Mouse (Mus musculus): Measurements from ENCODE around the gene Rtl10. TPM values are rescaled to one million over a fixed set of nuclear protein-coding genes. Genes with fewer than 3 reads are reported as not detected.
"Not testable (repeated sequence)": the region's sequence is repeated elsewhere in the genome, so short reads cannot be mapped to it uniquely, and the experiment has no call there.

The Rtl10 gene
- polyA plus RNA-seq, 1 experiment = 47.0 TPM

- Histone ChIP-seq H3K27ac (ENCODE audit: control insufficient read depth, insufficient read depth, low read length) (no peak overlapping the region), H3K36me3 (ENCODE audit: control insufficient read depth, insufficient read depth, low read length) (no peaks in the 10 kb centered on the region), H3K4me3 (ENCODE audit: control insufficient read depth, insufficient read depth, low read length) (no peak overlapping the region), H3K27me3 (ENCODE audit: control insufficient read depth, insufficient read depth, low read length) (no peaks in the 10 kb centered on the region), H3K4me1 (replicated peaks; ENCODE audit: control insufficient read depth, insufficient read depth, low read length) (no peaks in the 10 kb centered on the region)
- TF ChIP-seq CTCF (IDR thresholded peaks at IDR 0.05; ENCODE audit: borderline replicate concordance, control insufficient read depth, extremely low read depth, insufficient read depth, low read length, poor library complexity) (peak; percentile 78), POLR2A (IDR thresholded peaks at IDR 0.05; ENCODE audit: control insufficient read depth, extremely low read depth, insufficient read depth, low read length, poor library complexity) (no peak)
- peak; percentile 74 for DNase-seq
Measured at GRCm38 (mm10) chr16:18518091-18518490, 19.4 kb downstream of the Rtl10 start.

- WGBS = 95% methylated on average over 8 of the region's 8 CpGs
Measured at GRCm38 (mm10) chr16:18523563-18524245, 25.0 kb downstream of the Rtl10 start.

GRCm38 (mm10) chr16:18528656-18529055 is 30.0 kb downstream of the Rtl10 start:
- no peak overlapping the region for H3K27ac ChIP-seq (ENCODE audit: control insufficient read depth, insufficient read depth, low read length)
- no peak for DNase-seq
- no peak for TF ChIP-seq POLR2A (IDR thresholded peaks at IDR 0.05; ENCODE audit: control insufficient read depth, extremely low read depth, insufficient read depth, low read length, poor library complexity)
- TF ChIP-seq CTCF (IDR thresholded peaks at IDR 0.05; ENCODE audit: borderline replicate concordance, control insufficient read depth, extremely low read depth, insufficient read depth, low read length, poor library complexity) = no peak
- H3K4me1 ChIP-seq (replicated peaks; ENCODE audit: control insufficient read depth, insufficient read depth, low read length) = no peaks in the 10 kb centered on the region
- H3K36me3 ChIP-seq (ENCODE audit: control insufficient read depth, insufficient read depth, low read length) = no peaks in the 10 kb centered on the region
- H3K27me3 ChIP-seq (ENCODE audit: control insufficient read depth, insufficient read depth, low read length) = no peaks in the 10 kb centered on the region
- no peak overlapping the region for H3K4me3 ChIP-seq (ENCODE audit: control insufficient read depth, insufficient read depth, low read length)
- 96% methylated on average over 5 of the region's 5 CpGs for WGBS

More at GRCm38 (mm10) chr16:18523563-18524245, 25.0 kb downstream of the Rtl10 start:
- Histone ChIP-seq H3K36me3 (ENCODE audit: control insufficient read depth, insufficient read depth, low read length) (no peaks in the 10 kb centered on the region), H3K27ac (ENCODE audit: control insufficient read depth, insufficient read depth, low read length) (no peak overlapping the region), H3K4me1 (replicated peaks; ENCODE audit: control insufficient read depth, insufficient read depth, low read length) (no peaks in the 10 kb centered on the region), H3K4me3 (ENCODE audit: control insufficient read depth, insufficient read depth, low read length) (no peak overlapping the region), H3K27me3 (ENCODE audit: control insufficient read depth, insufficient read depth, low read length) (no peaks in the 10 kb centered on the region)
- no peak for TF ChIP-seq CTCF (IDR thresholded peaks at IDR 0.05; ENCODE audit: borderline replicate concordance, control insufficient read depth, extremely low read depth, insufficient read depth, low read length, poor library complexity)
- TF ChIP-seq POLR2A (IDR thresholded peaks at IDR 0.05; ENCODE audit: control insufficient read depth, extremely low read depth, insufficient read depth, low read length, poor library complexity) = no peak
- DNase-seq = no peak

- H3K27me3 ChIP-seq (ENCODE audit: control insufficient read depth, insufficient read depth, low read length); DNase-seq; H3K36me3 ChIP-seq (ENCODE audit: control insufficient read depth, insufficient read depth, low read length); H3K27ac ChIP-seq (ENCODE audit: control insufficient read depth, insufficient read depth, low read length); H3K4me3 ChIP-seq (ENCODE audit: control insufficient read depth, insufficient read depth, low read length); H3K4me1 ChIP-seq (replicated peaks; ENCODE audit: control insufficient read depth, insufficient read depth, low read length): not testable (repeated sequence)
- 98% methylated on average over 7 of the region's 7 CpGs for WGBS
Measured at GRCm38 (mm10) chr16:18533061-18533460, 34.4 kb downstream of the Rtl10 start.

GRCm38 (mm10) chr16:18537407-18537990 is 38.8 kb downstream of the Rtl10 start:
- no peaks in the 10 kb centered on the region for H3K4me1 ChIP-seq (replicated peaks; ENCODE audit: control insufficient read depth, insufficient read depth, low read length)
- DNase-seq = no peak
- TF ChIP-seq POLR2A (IDR thresholded peaks at IDR 0.05; ENCODE audit: control insufficient read depth, extremely low read depth, insufficient read depth, low read length, poor library complexity) (no peak), CTCF (IDR thresholded peaks at IDR 0.05; ENCODE audit: borderline replicate concordance, control insufficient read depth, extremely low read depth, insufficient read depth, low read length, poor library complexity) (no peak)
- H3K27ac ChIP-seq (ENCODE audit: control insufficient read depth, insufficient read depth, low read length) = no peak overlapping the region
- H3K27me3 ChIP-seq (ENCODE audit: control insufficient read depth, insufficient read depth, low read length) = no peaks in the 10 kb centered on the region
- WGBS = 100% methylated on average over 3 of the region's 3 CpGs
- H3K4me3 ChIP-seq (ENCODE audit: control insufficient read depth, insufficient read depth, low read length) = no peak overlapping the region
- H3K36me3 ChIP-seq (ENCODE audit: control insufficient read depth, insufficient read depth, low read length) = no peaks in the 10 kb centered on the region

- Histone ChIP-seq H3K4me1 (replicated peaks; ENCODE audit: control insufficient read depth, insufficient read depth, low read length) (no peaks in the 10 kb centered on the region), H3K27ac (ENCODE audit: control insufficient read depth, insufficient read depth, low read length) (no peak overlapping the region), H3K4me3 (ENCODE audit: control insufficient read depth, insufficient read depth, low read length) (no peak overlapping the region), H3K27me3 (ENCODE audit: control insufficient read depth, insufficient read depth, low read length) (no peaks in the 10 kb centered on the region), H3K36me3 (ENCODE audit: control insufficient read depth, insufficient read depth, low read length) (no peaks in the 10 kb centered on the region)
- 90% methylated on average over 6 of the region's 6 CpGs for WGBS
- TF ChIP-seq CTCF (IDR thresholded peaks at IDR 0.05; ENCODE audit: borderline replicate concordance, control insufficient read depth, extremely low read depth, insufficient read depth, low read length, poor library complexity) (no peak), POLR2A (IDR thresholded peaks at IDR 0.05; ENCODE audit: control insufficient read depth, extremely low read depth, insufficient read depth, low read length, poor library complexity) (no peak)
- DNase-seq = no peak
Measured at GRCm38 (mm10) chr16:18539281-18539680, 40.6 kb downstream of the Rtl10 start.

Data from thymus, adult 2 months (tissue).